Mouse (Mus musculus) spleen, postnatal 10 days (tissue): ENCODE data around the gene Ptprj.

Experiments
- DNase-seq, 2 experiments: peaks; one replicate each; pipeline ENCODE4 v3.0.0; 2021 to 2022; ENCODE audit warnings: low spot score in 2 of 2

Gene Ptprj

DNA sequence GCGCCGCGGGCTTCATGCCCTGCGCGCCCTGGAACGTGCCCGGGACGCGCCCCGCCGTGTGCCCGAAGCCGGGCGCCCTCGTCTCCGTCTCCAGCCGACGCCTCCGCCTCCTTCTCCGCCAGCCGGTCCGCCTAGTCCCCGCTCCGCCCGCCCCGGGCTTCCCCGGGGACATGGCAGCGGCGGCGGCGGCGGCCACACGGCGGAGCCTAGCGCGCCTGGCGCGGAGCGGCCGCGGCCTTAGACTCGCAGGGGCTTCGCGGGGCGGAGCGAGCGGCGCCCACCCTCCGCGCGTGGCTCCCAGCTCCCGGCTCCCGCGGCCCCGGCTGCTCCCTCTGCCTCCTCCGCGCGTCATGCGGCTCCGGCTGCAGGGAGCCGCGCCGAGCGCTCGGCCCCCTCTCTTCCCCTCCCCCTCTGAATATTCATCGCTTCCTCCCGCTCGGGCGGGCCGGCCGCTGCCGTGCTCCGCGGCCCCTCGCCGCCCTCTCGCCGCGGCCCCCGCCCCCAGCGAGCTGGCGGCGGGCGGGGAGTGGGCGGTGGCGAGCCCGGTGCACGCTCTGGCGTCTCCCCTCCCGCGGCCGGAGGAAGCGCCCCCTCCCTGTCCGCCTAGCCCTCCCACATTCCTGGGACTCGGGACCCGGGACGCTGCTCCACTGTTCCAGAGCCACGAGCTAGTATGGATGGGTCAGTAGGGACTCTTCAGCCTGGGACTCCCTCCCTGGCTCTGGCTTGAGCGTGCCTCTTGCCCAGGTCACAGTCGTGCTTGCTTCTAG, at the start of gene Ptprj:
Ptprj (minus strand) TSS at position 412 of the 770 bp plus-strand sequence.
- DNase-seq = peak in 1 of 2 experiments; percentile 83

DNA sequence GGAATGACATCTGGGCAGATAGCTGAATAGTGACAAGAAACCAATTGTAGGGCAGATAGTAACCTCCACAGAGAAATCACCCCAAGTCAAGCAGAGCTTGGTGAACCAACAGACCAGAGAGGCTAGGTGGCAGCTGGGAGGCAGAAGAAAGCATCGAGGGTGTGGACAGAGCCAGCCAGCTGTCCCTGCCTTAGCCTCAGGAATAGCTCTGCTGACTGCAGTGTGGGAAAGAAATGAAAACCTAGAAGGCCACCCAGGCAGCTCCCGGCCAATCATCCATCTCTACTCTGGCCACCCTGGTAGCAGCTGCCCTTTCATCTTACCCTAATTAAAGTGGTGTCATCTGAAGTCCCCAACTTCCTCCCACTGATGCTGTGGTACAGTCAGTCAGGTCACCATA, 49.1 kb upstream of the Ptprj start:
- no peak for DNase-seq

DNA sequence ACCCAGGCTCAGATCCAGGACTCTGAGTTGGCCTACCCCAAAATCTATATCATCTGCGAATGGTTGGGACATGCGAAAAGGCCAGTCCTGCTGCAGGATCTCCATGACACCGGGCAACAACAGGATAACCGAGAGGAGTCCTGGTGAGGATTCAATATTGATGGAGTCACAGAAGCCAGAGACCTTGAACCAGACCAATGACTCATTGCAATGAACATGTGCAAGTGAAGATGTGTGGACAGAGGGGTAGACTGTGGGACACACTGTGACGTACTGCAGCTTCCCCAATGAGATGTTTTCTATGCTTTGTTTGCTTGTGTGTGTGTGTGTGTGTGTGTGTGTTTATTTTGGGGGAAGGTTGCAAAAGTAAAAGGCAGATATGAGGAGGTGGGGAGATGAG, 47.8 kb upstream of the Ptprj start:
- DNase-seq = no peak

DNA sequence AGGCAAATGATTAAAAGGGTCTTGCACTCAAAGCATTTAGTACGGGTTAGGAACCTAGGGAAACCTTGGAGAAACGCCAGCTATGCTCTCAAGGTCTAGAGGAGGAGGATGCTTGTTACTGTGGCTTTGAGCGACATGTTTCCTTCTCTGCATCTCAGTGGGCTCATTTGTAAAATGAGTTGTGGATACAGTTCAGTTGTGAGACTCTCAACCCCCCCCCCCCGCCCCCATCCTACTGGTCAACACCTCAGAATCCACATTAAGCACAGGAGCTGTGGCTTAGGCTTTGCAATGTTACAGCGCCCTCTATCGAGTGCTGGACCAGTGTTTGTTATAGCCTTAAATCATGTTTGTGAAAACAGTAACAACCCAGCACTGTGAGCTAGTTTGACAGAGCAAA, 44.5 kb upstream of the Ptprj start:
- DNase-seq = peak; percentile 53 to 81

DNA sequence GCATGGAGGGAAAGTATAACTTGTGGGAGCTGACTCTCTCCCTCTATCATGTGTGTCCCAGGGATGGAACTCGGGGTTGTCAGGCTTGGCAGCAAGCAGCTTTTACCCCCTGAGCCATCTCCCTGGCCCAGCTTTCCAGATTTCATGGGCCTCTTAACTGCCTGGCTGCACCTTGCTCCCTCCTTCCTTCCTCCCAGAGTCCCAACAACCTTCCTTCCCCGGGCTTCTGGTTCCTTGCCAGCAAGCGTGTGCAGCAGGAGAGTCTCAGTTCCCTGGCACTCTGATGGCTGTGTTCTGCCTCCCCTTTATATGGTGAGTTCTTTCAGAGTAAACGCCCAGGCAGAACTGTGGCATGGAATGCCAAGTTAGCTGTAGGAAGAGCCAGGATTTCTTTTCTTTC, 43.9 kb upstream of the Ptprj start:
- no peak for DNase-seq

DNA sequence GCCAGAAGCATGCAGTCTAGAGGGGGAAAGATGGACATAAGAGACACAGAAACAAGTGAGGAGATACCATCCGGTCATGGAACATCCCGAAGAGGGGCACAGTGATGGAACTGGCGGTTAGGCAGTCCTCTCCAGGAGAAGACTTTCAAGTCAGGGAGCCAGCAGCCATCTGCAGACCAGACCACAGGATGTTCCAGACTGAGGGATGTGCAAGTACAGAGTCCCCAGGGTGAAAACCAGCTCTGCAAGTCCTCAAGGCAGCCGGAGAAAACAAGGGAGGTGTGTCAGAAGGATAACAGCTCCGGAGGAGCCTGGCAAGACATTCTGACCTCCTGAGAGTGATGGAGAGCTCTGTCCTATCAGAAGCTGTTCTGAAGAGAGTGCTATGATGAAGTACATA, 40.4 kb upstream of the Ptprj start:
- DNase-seq = no peak

DNA sequence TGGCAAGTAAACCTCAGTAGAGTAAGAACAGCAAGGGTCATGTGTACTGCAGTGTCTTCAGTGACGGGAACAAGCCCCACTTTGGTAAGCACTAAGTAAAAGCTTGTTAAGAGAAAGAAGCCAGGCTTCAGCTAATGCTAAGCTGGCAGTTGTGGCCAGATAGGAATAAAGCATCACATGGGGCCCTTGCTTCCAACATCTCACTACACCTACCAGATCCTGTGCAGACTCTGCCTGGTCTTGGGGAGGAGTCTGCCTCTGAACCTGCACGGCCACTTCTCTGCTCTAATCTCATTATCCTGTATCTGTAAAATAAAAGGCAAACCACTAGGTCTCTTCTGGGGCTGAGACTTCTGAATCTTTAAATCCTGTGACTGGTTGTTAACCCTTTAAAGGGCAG, 39.2 kb upstream of the Ptprj start:
- DNase-seq = no peak

DNA sequence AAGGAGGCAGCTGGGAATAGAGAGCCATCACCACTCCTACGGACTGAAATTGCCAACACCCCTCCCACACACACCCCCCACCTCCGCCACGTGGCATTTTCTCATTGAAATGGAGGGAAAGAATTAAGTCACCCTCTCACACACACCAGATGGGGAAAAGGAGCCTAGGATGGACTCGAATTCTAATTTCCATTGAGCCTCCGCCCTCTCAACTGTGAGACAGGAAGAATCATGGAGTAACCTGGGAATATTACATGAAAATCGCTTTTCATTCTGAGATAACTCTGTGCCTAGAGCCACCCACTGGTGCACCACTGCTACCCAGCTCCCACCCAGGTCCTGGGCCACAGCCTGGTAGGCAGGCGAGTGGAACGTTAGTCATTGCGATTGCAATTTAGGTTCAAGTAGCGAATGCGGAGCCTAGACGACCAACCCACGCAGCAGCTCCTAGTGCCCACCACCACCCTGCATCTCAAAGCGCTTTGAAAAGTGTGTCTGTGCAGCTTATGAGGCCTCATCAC, 34.3 kb upstream of the Ptprj start:
- DNase-seq = no peak

DNA sequence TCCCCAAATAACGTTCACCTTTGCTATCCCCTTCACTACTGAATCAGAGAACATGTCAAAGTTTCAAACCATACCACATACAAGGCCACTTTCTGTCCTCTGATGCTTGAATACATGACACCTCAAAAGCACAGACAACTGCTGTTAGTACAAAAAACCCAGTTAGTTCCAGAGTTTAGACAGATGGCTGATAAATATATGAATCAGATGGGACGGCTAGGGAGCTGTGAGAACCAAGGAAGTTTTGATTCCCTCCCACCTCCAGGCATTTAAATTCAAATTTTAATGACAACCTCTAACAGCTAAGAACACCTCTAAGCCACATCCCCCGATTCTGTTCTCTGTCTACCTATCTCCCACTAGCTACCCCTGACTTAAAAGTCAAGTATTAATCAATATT, 33.1 kb upstream of the Ptprj start:
- DNase-seq = no peak

DNA sequence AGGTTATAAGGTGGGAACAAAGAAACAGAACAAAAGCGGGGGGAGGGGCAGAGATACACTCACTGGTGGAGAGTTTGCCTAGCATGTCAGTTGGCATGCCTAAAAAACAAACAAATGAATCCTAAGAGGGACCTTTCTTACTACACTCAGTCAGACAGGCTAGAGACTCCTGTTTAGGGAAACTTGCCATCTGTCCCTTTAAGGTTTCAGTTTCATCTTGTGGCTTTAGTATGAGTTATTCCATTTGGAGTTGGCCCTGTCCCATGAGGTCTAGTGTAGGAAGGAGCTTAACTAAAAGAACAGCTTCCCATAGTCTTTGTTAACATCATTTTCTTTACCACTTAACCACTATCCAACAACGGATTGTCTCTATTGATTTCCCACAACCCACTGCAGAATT, 32.6 kb upstream of the Ptprj start:
- no peak for DNase-seq

DNA sequence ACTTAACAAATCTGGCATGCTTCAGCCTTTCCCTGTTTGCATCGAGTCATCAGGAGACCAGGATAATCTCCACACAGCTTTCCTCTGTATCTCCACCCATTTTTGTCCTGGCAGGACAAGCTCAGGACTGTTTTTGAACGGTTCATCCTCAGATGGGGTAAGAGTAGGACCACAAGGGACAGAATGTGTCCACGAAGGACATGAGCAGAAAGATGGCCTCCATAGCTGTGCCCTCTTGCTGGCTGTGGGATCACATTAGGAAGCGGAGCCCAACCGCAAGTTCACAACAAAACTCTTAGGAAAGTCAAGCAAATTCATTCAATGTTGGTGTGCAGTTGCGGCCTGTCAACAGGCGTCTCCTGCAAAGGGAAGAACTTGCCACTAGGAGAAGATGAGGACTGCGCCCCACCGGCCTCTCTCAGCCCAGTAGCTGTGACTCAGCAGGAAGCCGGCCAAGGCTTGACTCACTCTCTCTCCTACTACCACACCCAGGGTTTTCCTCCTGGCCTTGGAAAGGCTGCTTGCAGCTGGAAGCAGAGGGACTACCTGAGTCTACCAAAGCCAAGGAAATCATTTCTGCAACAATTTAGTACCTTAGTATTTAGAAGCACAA, 31.6 kb upstream of the Ptprj start:
- peak in 1 of 2 experiments; percentile 55 for DNase-seq

DNA sequence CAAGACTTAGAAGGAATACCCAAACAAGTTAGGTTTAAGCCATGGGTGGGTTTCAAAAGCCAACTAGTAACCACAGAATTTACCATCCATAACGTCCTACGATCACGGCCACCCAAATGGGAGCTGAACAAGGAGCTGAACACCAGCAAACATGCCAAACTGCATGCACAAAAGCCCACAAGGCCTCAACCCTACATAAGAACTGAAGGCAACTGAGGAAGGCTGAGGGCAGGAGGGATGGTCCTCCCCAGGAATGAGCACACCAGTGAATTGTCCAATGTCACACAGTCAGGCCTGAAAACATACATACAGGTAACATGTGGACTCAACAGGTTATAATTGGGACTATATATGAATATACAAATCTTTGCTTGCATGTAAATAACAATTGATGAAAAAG, 20.6 kb upstream of the Ptprj start:
- DNase-seq = no peak

DNA sequence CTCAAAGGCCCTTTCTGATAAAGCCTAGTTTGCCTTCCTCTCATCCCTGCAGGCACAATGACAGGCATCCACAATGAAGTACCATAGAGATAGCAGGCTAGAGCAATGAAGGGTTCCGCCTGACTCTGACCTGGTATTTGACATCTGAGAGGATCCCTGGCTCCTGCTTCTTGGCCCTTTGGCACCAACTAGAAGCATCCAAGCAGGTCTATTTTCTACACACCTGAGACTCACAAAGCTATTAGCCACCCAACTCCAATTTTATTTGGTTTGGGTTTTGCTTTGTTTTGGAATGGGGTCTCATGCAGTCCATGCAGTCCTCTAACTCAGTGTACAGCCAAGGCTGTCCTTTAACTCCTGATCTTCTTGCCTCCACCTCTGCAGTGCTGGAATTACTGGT, 7.7 kb upstream of the Ptprj start:
- no peak for DNase-seq

DNA sequence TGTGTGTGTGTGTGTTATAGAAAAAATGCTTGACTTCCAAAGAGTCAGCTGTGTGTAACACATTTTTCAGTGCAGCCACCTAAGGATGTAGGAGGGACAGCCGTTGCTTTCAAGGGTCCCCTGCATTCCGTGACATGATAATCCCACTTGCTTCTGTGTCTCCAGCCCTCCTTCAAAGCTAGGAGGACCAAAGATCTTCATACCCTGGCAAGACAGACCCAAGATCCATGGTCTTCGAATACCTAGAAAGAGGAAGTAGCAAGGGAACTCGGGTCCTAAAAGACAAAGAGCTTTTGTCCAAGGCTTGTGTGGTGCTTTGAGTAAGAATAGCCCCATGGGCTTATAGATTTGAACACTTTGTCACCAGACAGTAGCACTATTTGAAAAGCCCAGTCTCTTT, 4.1 kb upstream of the Ptprj start:
- no peak for DNase-seq

DNA sequence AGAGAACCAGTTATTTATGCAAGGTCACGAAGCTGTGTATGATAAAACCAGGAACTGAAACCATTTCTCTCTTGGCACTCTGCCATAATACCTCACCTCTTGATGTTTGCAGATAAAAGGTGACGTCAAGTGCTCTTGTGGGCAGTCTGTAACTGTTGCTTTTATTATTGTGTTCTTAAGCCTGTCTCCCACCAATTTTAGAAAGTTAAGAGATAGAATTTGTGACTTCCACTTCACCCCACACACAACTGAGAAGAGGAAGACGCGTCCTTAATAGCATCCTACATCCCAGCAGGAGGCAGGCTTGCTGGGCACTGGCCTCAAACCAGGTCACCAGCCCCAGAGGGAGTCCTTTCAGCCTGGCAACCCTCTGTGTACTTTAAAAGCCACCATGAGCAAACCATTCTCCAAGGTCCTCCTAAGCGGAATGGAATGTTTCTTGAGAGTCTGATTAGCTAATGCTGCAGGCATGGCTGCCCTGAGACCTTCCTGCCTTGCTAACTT, 3.2 kb upstream of the Ptprj start:
- peak in 1 of 2 experiments; percentile 7 for DNase-seq

DNA sequence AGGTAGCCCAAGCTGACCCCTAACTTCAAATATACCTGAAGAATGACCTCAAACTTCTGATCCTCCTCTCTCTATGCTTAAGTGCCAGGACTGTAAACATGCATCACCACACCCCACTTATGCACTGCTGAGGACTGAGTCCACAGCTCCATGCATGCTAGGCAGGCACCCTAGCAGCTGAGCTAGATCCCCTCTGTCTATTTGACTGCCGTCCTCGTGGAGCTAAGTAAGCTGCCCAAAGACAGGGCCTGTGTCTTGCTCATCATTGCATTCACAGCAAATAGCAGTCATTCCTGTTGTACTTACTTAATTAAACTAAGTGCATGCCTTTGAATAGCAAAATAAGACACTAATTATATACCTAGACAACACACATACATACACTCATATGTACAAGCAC, 2.4 kb upstream of the Ptprj start:
- DNase-seq = peak in 1 of 2 experiments; percentile 6

DNA sequence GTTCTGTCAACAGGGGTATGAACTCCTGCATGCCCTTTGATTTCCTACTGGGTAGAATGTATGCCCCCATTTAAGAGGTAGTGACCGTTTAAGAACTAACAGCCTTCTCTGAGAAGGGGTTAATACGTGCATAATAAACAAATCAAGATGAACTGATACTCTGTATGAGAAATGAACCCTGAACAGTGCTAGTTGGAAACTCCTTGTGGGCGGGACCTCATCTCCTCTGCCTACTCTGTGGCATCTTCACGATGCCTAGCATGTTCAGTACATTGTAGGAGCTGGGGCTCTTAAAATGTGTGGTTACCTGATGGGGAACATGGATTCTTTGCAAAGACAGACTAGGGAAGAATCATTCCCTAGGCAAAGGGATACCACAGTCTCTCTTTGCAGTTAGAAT, 1.9 kb upstream of the Ptprj start:
- DNase-seq = peak in 1 of 2 experiments; percentile 4

DNA sequence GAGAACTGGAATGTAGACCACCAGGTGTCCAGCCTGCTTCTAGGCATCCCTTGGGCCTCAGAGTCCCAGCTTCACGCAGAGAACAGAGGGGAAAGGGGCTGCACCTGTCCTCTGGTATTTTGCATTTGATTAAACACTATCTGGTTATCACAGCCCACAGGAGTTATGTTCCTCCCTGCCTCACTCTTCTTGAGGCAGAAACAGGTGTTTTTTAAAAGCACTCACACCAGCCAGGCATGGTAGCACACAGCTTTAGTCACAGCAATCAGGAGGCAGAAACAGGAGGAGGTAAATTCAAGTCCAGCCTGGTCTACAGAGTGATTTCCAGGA, 1.3 kb upstream of the Ptprj start:
- DNase-seq = peak in 1 of 2 experiments; percentile 9

DNA sequence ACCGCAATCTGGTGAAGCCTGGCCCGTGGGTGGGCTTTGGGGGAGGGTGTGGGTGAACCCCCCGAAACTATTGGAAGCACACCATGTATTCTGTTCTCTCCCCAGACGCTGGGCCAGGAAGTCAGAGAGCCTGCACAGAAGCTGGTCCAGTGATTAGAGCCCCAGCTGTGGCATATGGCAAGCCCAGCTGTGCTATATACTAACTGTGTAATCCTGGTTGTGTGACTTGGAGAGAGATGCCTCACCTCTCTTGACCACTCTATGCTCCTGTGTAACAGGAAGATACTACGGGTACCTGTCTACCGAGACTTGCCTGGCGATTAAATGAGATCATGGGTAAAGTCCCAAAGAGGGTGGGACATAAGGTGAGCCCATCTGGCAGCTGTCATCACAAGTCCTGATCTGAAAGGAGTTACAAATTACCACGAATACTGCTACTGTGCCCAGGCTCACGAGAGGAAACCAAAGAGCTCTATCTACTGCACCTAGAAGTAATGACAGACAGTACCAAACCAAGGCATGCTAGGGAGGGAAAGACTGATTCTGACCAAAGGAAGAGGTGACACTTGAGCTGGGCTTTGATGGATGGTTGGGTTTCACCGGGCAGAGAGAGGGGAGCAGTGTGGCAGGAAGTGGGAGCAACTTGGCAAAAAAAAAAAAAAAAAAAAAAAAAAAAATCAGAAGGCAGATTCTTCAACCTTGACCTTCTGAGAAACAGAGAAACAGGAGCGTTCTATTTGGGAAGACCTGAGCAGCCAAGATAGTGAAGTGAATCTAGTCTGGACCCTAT, 754 bp upstream of the Ptprj start:
- peak in 1 of 2 experiments; percentile 61 for DNase-seq

DNA sequence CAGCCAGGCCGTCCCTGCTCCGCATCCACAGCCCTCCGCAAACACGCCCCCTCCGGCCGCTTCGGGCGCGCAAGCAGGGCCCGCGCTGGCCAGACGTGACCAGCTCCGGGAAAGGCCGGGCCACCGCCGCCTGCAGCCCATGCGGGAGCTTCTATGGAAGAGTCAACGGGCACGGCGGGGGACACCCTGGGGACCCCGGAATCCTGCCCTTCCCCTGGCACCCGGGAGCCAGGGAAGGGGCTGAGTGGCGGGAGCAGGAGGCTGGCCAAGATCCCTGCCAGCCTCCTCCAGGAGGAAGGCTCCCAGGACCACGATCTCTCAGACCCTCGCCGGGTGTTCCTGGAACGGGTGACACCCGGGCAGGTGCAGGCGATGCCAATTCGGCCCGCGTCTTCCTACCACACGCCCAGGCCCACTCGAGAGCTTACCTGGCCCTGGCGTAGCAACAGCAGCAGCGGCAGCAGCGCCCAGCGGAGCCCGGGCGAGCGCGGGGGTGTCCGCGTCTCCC, 665 bp downstream of the Ptprj start:
- DNase-seq = peak; percentile 77 to 85

DNA sequence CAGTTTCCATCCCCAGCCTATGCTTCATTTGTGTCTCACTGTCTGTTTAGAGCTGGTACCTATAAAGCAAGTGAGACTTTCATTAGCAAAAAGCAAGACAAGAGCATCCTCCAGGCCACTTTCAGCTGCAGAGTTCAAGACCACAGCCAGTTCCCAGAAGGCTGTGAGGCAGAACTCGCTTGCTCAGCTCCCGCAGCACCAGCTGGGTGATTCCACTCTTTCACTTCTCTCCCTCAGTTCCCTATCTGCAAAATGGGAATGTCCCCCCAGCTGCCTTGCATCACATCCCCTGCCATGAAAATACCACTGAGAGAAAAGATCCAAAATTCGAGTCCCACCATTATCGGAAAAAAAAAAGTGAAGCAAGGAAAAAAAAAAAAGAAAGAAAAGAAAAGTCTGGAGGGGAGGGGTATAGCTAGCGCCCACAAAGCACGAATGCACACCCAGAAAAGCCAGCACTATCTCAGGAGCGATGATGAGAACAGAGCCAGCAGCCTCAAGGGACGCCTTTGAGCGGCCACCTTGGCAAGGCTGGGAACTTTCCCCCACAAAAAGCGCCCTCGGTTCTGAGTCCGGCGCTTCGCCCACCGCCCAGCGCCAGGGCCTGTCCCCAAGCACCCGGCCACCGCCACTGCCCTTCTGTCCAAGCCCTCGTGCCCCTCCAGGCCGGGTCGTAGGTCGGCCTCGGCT, 1.3 kb downstream of the Ptprj start:
- peak; percentile 50 to 82 for DNase-seq
